Mouse (Mus musculus): ENCODE results near the gene Fam217b. TPM values are rescaled to one million over a fixed set of nuclear protein-coding genes. Genes with fewer than 3 reads are reported as not detected.

Fam217b gene
- total RNA-seq, 2 experiments from 2014 or later = 5.9 to 10.2 TPM

- no peak for ATAC-seq (ENCODE audit: poor library complexity, severe bottlenecking)
These were observed 19.6 kb downstream of the Fam217b start for GRCm38 (mm10) chr2:178433903-178434302.

GRCm38 (mm10) chr2:178437311-178437710 is 23.0 kb downstream of the Fam217b start:
- no peak for ATAC-seq (ENCODE audit: poor library complexity, severe bottlenecking)

DNA sequence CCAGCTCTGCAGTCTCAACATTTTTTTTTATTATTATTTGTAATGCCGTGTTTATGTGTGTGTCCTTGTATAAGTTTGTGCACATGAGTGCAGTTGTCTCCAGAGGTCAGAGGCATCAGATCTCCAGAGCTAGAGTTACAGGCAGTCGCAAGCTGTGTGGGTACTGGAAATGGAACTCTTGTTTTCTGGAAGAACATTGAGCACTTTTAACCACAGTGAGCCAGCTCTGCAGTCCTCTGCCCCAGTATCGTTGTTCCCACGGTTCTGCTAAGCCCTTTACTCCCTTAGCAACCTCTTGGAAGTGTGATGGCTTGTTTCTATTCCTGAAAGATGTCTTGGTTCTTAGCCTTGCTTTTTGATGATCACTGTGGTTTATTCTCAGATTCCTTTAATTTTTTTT is 35.1 kb downstream of the Fam217b start:
- no peak for ATAC-seq (ENCODE audit: poor library complexity, severe bottlenecking)

- ATAC-seq (ENCODE audit: poor library complexity, severe bottlenecking) = no peak
These were observed 35.9 kb downstream of the Fam217b start for GRCm38 (mm10) chr2:178450236-178450635.

GRCm38 (mm10) chr2:178450961-178451360 is 36.6 kb downstream of the Fam217b start:
- no peak for ATAC-seq (ENCODE audit: poor library complexity, severe bottlenecking)

GRCm38 (mm10) chr2:178454664-178455516 is 40.6 kb downstream of the Fam217b start:
- ATAC-seq (ENCODE audit: poor library complexity, severe bottlenecking) = no peak

GRCm38 (mm10) chr2:178457414-178457813 is 43.1 kb downstream of the Fam217b start:
- ATAC-seq (ENCODE audit: poor library complexity, severe bottlenecking) = no peak

DNA sequence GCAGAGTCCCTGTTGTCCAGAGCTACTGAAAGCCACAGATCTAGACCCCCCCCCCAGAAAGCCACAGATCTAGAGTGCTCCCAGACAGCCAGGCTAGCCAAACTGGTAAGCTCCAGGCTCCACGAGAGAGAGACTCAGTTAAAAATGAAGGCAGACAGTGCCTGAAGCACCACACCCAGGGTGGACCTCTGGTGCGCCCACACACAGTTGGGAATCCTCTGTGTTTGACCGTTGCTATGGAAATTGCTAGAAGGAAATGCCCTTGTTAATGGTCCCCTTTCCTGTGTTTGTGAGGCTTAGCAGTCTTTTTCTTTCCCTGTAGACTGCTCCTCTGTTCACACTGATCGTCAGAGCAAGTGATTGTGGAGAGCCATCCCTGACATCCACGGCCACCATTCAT is 46.0 kb downstream of the Fam217b start:
- ATAC-seq (ENCODE audit: poor library complexity, severe bottlenecking) = no peak

DNA sequence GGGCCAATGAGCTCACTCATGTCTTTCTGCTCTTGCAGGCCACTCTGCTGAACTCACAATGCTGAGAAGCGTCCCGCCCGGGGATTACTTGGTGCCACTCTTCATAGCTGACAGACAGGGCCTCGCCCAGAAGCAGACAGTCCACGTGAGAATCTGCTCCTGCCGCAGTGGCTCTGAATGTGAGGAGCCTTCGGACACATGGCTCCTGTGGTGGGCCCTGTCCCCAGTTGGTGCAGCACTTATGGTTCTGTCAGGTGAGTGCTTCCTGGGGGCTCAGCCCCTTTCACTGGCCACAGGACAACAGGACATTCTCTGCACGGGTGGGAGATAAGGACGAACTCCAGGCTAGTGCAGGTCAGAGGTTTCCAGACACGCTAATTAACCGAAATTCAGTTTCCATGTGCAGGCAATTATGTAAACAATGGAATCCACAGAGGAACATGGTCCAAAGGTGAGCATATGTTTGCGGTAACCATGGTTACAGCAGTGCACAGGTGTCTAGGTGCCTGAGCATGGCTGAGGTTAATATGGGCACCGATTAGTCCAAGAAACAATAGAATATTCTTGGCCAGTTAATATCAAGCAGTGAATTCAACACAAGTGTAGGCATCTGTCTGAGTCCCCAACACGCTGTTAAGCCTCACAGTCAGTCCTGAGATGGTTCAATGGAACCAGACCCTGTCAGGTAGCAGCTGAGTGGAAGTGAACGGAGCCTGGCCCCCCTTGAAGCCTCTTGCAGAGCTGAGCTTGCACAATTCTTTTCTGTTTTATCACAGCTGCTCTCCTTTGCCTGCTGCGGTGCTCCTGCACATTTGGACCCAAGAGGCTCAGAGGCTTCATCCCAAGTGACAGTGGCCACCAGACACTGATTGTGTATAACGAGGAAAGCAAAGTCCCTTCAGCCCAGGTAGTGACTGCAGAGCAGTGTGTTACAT is 57.5 kb downstream of the Fam217b start:
- no peak for ATAC-seq (ENCODE audit: poor library complexity, severe bottlenecking)

- no peak for ATAC-seq (ENCODE audit: poor library complexity, severe bottlenecking)
These were observed 59.6 kb downstream of the Fam217b start for GRCm38 (mm10) chr2:178473916-178474315.

Other genes with a start within 250 kb of the Fam217b start
- 0.96 and 3.1 TPM in 2 replicates for gene Sycp2, start 6.8 kb upstream of the Fam217b start, total RNA-seq (2015)
- gene Sycp2, start 6.8 kb upstream of the Fam217b start, total RNA-seq (2017) = 1.4 and 1.5 TPM in 2 replicates
- gene Ppp1r3d, start 52 bp upstream of the Fam217b start, total RNA-seq (2015) = 7.4 and 7.5 TPM in 2 replicates
- gene Ppp1r3d, start 52 bp upstream of the Fam217b start, total RNA-seq (2017) = 5.4 and 5.8 TPM in 2 replicates
- gene Cdh26, start 16.0 kb downstream of the Fam217b start, total RNA-seq (2015) = not detected in 2 replicates
- gene Cdh26, start 16.0 kb downstream of the Fam217b start, total RNA-seq (2017) = not detected in 2 replicates

All from megakaryocyte, adult 5-6 weeks (primary cell).